Mouse (Mus musculus): Measurements from ENCODE around the gene Olfr1164. TPM values are rescaled to one million over a fixed set of nuclear protein-coding genes. Genes with fewer than 3 reads are reported as not detected.

Gene Olfr1164
- polyA plus RNA-seq (2014; fragmentation: Illumina TruSeq; extraction: RNeasy Lipid Tissue Mini Kit (QIAGEN cat#74804); ENCODE audit: low read depth, low replicate concordance): not detected

DNA sequence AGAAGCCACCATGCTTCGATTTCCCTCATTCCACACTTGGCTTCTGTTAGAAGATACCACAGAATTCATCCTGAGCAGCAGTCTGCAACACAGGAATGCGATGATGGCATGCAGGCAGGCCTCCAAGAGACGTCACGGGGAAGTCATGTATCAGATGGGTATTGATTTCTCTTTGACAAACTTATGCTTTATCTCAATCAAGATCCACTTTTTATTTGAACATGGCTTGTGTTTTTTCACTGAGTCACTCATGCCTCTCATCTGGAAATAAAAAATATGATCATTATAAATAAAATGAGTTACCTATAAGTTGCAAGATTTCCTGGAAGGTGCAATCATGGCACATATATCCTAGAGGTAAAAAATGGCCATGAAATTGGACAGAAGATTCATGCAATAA lies at the start of gene Olfr1164:
Olfr1164 (minus strand) TSS at position 101 of the 400 bp plus-strand sequence.

GRCm38 (mm10) chr2:88128172-88128571 lies 34.4 kb upstream of the Olfr1164 start, which contains the start of gene Olfr1166:
TSS of gene Olfr1166 (minus strand) at chr2:88128272.

DNA sequence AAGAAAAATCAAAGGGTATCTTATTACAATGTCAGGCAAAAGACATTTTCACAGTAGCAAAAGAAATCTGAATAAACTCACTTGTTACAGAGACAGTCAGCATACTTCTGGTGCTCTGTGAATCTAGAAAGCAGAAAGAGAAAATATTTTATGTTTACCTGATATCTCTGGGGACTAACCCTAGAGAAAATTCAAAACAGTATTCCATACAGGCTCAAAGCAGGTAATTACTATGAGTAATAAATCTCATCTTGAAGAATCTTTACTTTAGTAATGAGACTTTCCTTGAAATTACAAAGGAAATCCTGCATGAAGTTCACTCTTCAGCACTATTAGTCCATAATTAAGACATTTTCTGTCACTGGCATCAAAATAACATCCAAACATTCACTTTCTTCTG lies 22.0 kb downstream of the Olfr1164 start, which contains the start of gene Olfr1163:
Olfr1163 (minus strand) TSS at position 101 of the 400 bp plus-strand sequence.

DNA sequence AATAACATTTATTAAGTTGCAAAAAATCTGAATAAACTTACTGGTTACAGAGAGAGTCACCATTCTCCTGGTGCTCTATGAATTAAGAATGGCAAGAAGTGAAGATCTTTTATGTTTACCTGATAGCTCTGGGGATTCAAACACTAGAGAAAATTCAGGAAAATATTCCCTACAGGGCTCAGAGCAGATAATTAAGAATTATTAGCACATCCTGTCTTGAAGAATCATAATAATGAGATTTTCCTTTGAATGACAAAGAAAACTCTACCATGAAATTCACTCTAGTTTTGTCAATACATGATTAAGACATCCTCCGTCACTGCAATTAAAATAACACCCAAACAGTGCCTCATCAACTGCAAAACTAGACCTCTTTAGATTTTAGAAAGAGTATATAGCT lies 42.7 kb downstream of the Olfr1164 start, which contains the start of gene Olfr1162:
Olfr1162 (minus strand) TSS at position 101 of the 400 bp plus-strand sequence.

Other genes with a start within 250 kb of the Olfr1164 start
- not detected for gene Olfr1150-ps1, start 250.0 kb downstream of the Olfr1164 start, polyA plus RNA-seq (2014; fragmentation: Illumina TruSeq; extraction: RNeasy Lipid Tissue Mini Kit (QIAGEN cat#74804); ENCODE audit: low read depth, low replicate concordance)
- not detected for gene Olfr1151, start 238.1 kb downstream of the Olfr1164 start, polyA plus RNA-seq (2014; fragmentation: Illumina TruSeq; extraction: RNeasy Lipid Tissue Mini Kit (QIAGEN cat#74804); ENCODE audit: low read depth, low replicate concordance)
- gene Olfr1152, start 227.5 kb downstream of the Olfr1164 start, polyA plus RNA-seq (2014; fragmentation: Illumina TruSeq; extraction: RNeasy Lipid Tissue Mini Kit (QIAGEN cat#74804); ENCODE audit: low read depth, low replicate concordance): not detected
- not detected for gene Olfr1153, start 199.0 kb downstream of the Olfr1164 start, polyA plus RNA-seq (2014; fragmentation: Illumina TruSeq; extraction: RNeasy Lipid Tissue Mini Kit (QIAGEN cat#74804); ENCODE audit: low read depth, low replicate concordance)
- not detected for gene Olfr1154, start 188.8 kb downstream of the Olfr1164 start, polyA plus RNA-seq (2014; fragmentation: Illumina TruSeq; extraction: RNeasy Lipid Tissue Mini Kit (QIAGEN cat#74804); ENCODE audit: low read depth, low replicate concordance)
- gene Olfr1155, start 148.8 kb downstream of the Olfr1164 start, polyA plus RNA-seq (2014; fragmentation: Illumina TruSeq; extraction: RNeasy Lipid Tissue Mini Kit (QIAGEN cat#74804); ENCODE audit: low read depth, low replicate concordance): not detected
- not detected for gene Olfr1156, start 140.9 kb downstream of the Olfr1164 start, polyA plus RNA-seq (2014; fragmentation: Illumina TruSeq; extraction: RNeasy Lipid Tissue Mini Kit (QIAGEN cat#74804); ENCODE audit: low read depth, low replicate concordance)
- not detected for gene Olfr1157, start 125.7 kb downstream of the Olfr1164 start, polyA plus RNA-seq (2014; fragmentation: Illumina TruSeq; extraction: RNeasy Lipid Tissue Mini Kit (QIAGEN cat#74804); ENCODE audit: low read depth, low replicate concordance)
- not detected for gene Olfr74, start 119.3 kb downstream of the Olfr1164 start, polyA plus RNA-seq (2014; fragmentation: Illumina TruSeq; extraction: RNeasy Lipid Tissue Mini Kit (QIAGEN cat#74804); ENCODE audit: low read depth, low replicate concordance)
- not detected for gene Olfr1158, start 103.9 kb downstream of the Olfr1164 start, polyA plus RNA-seq (2014; fragmentation: Illumina TruSeq; extraction: RNeasy Lipid Tissue Mini Kit (QIAGEN cat#74804); ENCODE audit: low read depth, low replicate concordance)
- gene Olfr1160, start 85.7 kb downstream of the Olfr1164 start, polyA plus RNA-seq (2014; fragmentation: Illumina TruSeq; extraction: RNeasy Lipid Tissue Mini Kit (QIAGEN cat#74804); ENCODE audit: low read depth, low replicate concordance): not detected
- gene Olfr1161, start 71.2 kb downstream of the Olfr1164 start, polyA plus RNA-seq (2014; fragmentation: Illumina TruSeq; extraction: RNeasy Lipid Tissue Mini Kit (QIAGEN cat#74804); ENCODE audit: low read depth, low replicate concordance): not detected
- gene Olfr73, start 56.3 kb downstream of the Olfr1164 start, polyA plus RNA-seq (2014; fragmentation: Illumina TruSeq; extraction: RNeasy Lipid Tissue Mini Kit (QIAGEN cat#74804); ENCODE audit: low read depth, low replicate concordance): not detected
- not detected for gene Olfr1162, start 42.8 kb downstream of the Olfr1164 start, polyA plus RNA-seq (2014; fragmentation: Illumina TruSeq; extraction: RNeasy Lipid Tissue Mini Kit (QIAGEN cat#74804); ENCODE audit: low read depth, low replicate concordance)
- not detected for gene Olfr1163, start 22.1 kb downstream of the Olfr1164 start, polyA plus RNA-seq (2014; fragmentation: Illumina TruSeq; extraction: RNeasy Lipid Tissue Mini Kit (QIAGEN cat#74804); ENCODE audit: low read depth, low replicate concordance)
- gene Olfr1166, start 34.3 kb upstream of the Olfr1164 start, polyA plus RNA-seq (2014; fragmentation: Illumina TruSeq; extraction: RNeasy Lipid Tissue Mini Kit (QIAGEN cat#74804); ENCODE audit: low read depth, low replicate concordance): not detected
- not detected for gene Olfr1167, start 61.2 kb upstream of the Olfr1164 start, polyA plus RNA-seq (2014; fragmentation: Illumina TruSeq; extraction: RNeasy Lipid Tissue Mini Kit (QIAGEN cat#74804); ENCODE audit: low read depth, low replicate concordance)
- not detected for gene Olfr1168, start 87.9 kb upstream of the Olfr1164 start, polyA plus RNA-seq (2014; fragmentation: Illumina TruSeq; extraction: RNeasy Lipid Tissue Mini Kit (QIAGEN cat#74804); ENCODE audit: low read depth, low replicate concordance)
- gene Olfr1170, start 134.4 kb upstream of the Olfr1164 start, polyA plus RNA-seq (2014; fragmentation: Illumina TruSeq; extraction: RNeasy Lipid Tissue Mini Kit (QIAGEN cat#74804); ENCODE audit: low read depth, low replicate concordance): not detected
- gene Olfr1173, start 185.9 kb upstream of the Olfr1164 start, polyA plus RNA-seq (2014; fragmentation: Illumina TruSeq; extraction: RNeasy Lipid Tissue Mini Kit (QIAGEN cat#74804); ENCODE audit: low read depth, low replicate concordance): not detected
- gene Olfr1174-ps, start 221.2 kb upstream of the Olfr1164 start, polyA plus RNA-seq (2014; fragmentation: Illumina TruSeq; extraction: RNeasy Lipid Tissue Mini Kit (QIAGEN cat#74804); ENCODE audit: low read depth, low replicate concordance): not detected
- gene Olfr1175-ps, start 233.2 kb upstream of the Olfr1164 start, polyA plus RNA-seq (2014; fragmentation: Illumina TruSeq; extraction: RNeasy Lipid Tissue Mini Kit (QIAGEN cat#74804); ENCODE audit: low read depth, low replicate concordance): not detected
- gene Olfr1176, start 242.8 kb upstream of the Olfr1164 start, polyA plus RNA-seq (2014; fragmentation: Illumina TruSeq; extraction: RNeasy Lipid Tissue Mini Kit (QIAGEN cat#74804); ENCODE audit: low read depth, low replicate concordance): not detected

Measured in sigmoid colon, adult 10 weeks (tissue).